Comparison of ENCODE assay signal across 8 mouse cellular contexts in genomic region chr5:117313420-117313819, GRCm38 (mm10). TPM values are rescaled to one million over a fixed set of nuclear protein-coding genes. Genes with fewer than 3 reads are reported as not detected.
DNase-seq lines count a peak whose midpoint lies in the region; TF ChIP-seq lines count a peak whose summit lies in the region.

No protein-coding gene starts in this region.

- no peaks in the 10 kb centered on the region for H3K4me1 ChIP-seq in bone marrow macrophage, adult 2 months (ENCODE audit: control insufficient read depth, insufficient read depth, low read length)
- H3K4me1 ChIP-seq in lung, adult 2 months (ENCODE audit: control insufficient read depth, insufficient read depth, low read length): peaks cover 6% of the 10 kb centered on the region; the same call in 1 of the 2 replicates

- no peak overlapping the region for H3K27ac ChIP-seq in bone marrow macrophage, adult 2 months (ENCODE audit: insufficient read depth, low read depth, low read length)

- no peak for TF ChIP-seq POLR2A in bone marrow macrophage, adult 2 months (IDR thresholded peaks at IDR 0.05; ENCODE audit: borderline replicate concordance, low read depth, low read length)
- no peak for TF ChIP-seq POLR2A in lung, adult 2 months (IDR thresholded peaks at IDR 0.05; ENCODE audit: borderline replicate concordance, extremely low read depth, low read depth, low read length)

- no peak for TF ChIP-seq CTCF in bone marrow macrophage, adult 2 months (IDR thresholded peaks at IDR 0.05; ENCODE audit: low read depth, low read length)
- no peak for TF ChIP-seq CTCF in lung, adult 2 months (IDR thresholded peaks at IDR 0.05; ENCODE audit: insufficient read depth, low read length)

- H3K4me3 ChIP-seq in bone marrow macrophage, adult 2 months (ENCODE audit: insufficient read depth, low read length): peak overlapping the region; percentile 35; the same call in 1 of the 2 replicates
- H3K4me3 ChIP-seq in lung, adult 2 months (replicated peaks; ENCODE audit: extremely low read depth, low read depth, low read length): peak overlapping the region; percentile 54

- peak; percentile 57 for DNase-seq in CD4-positive, CD25-positive, alpha-beta regulatory T cell, adult 2 months (ENCODE audit: low read depth, low spot score)
- peak; percentile 65 to 76 for DNase-seq in heart, adult 18-20 months
- peak; percentile 66 for DNase-seq in kidney, adult 11 months
- peak; percentile 70 for DNase-seq in lung, adult 2 months
- peak; percentile 43 for DNase-seq in retina, postnatal 1 day
- DNase-seq in right cerebral cortex, postnatal 36 days (ENCODE audit: low spot score in 2 of 2): no peak
- DNase-seq in layer of hippocampus, adult 11-12 months (ENCODE audit: low spot score): no peak

- 12% methylated on average over 14 of the region's 14 CpGs for WGBS in lung, adult 2 months

RNA-seq across cellular contexts. Expression of gene Vsig10, which starts 5.5 kb away (rescaled TPM):
- polyA plus RNA-seq in bone marrow macrophage, adult 2 months (2012; ENCODE audit: insufficient read depth, insufficient read length, missing spikeins): 1.4 and 2.3 TPM in 2 replicates
- 1 to 10 TPM; 7.2 to 7.7 TPM for total RNA-seq in heart, adult 18-20 months (2021)
- polyA plus RNA-seq in lung, adult 2 months (2012; rRNA removed): 28.9 and 31.5 TPM in 2 replicates

RNA-seq across cellular contexts. Expression of gene Pebp1, which starts 26.0 kb away (rescaled TPM):
- 104 and 117 TPM in 2 replicates for polyA plus RNA-seq in bone marrow macrophage, adult 2 months (2012; ENCODE audit: insufficient read depth, insufficient read length, missing spikeins)
- 100 to 1,000 TPM; 475 to 528 TPM for total RNA-seq in heart, adult 18-20 months (2021)
- 273 and 368 TPM in 2 replicates for polyA plus RNA-seq in lung, adult 2 months (2012; rRNA removed)

RNA-seq across cellular contexts. Expression of gene Wsb2, which starts 43.7 kb away (rescaled TPM):
- polyA plus RNA-seq in bone marrow macrophage, adult 2 months (2012; ENCODE audit: insufficient read depth, insufficient read length, missing spikeins): 45.4 and 47.3 TPM in 2 replicates
- 100 to 1,000 TPM in 1 of 2 experiments, 10 to 100 TPM in 1; 95.7 to 123 TPM for total RNA-seq in heart, adult 18-20 months (2021)
- 83.6 and 151 TPM in 2 replicates for polyA plus RNA-seq in lung, adult 2 months (2012; rRNA removed)

Comparison
In these comparisons a context has a peak if more than half of its experiments do, and no peak if none do; other contexts are left out.
1. DNase-seq: peak in CD4-positive, CD25-positive, alpha-beta regulatory T cell, adult 2 months (single experiment), heart, adult 18-20 months (2 of 2), kidney, adult 11 months (single experiment), lung, adult 2 months (single experiment) and retina, postnatal 1 day (single experiment); none in right cerebral cortex, postnatal 36 days (0 of 2) and layer of hippocampus, adult 11-12 months (single experiment).